Mouse (Mus musculus) gastrocnemius, postnatal 36 days (tissue): ENCODE data around the gene Vmn2r112. TPM values are rescaled to one million over a fixed set of nuclear protein-coding genes. Genes with fewer than 3 reads are reported as not detected.
"Not testable (repeated sequence)": the region's sequence is repeated elsewhere in the genome, so short reads cannot be mapped to it uniquely, and the experiment has no call there.

Experiments
- DNase-seq, 2 experiments: peaks; one replicate each; pipeline ENCODE4 v3.0.0; 2022
- intact Hi-C: fragments of 180-260 bp; cut with DNase I; formaldehyde crosslinking; loops from one replicate; pipeline ENCODE4 v1.15.1; 2025
- long read RNA-seq, 2 experiments: library from polyadenylated mRNA; stranded (forward); transcript quantifications; one replicate each; pipeline ENCODE4 v2.0.0; 2021
- total RNA-seq, 2 experiments: library from RNA; stranded (reverse); gene quantifications; 2 replicates each; pipeline ENCODE4 v1.2.3; 2021

Gene Vmn2r112
- total RNA-seq = not detected
- long read RNA-seq, experiment 1 = 0 reads
- long read RNA-seq, experiment 2 = 0 reads

DNA sequence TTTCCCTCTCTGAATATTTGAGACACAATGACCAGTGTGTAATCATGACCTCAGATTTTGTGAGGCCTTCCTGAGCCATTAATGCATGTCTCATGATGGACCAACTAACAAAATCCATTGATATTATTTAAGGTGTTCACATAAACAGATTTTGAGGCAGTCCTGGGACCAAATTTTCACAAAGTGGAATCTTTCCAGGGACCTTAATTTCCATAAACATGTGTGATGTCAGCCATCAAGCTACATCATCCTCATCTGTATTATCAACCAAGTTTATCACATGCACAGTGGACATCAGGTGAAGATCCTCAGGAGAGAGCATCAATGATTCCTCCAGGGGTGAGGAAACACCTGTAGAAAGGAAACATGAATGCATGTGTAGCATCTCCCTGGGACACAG lies at the start of gene Vmn2r112:
Vmn2r112 (plus strand) TSS at position 301 of the 400 bp plus-strand sequence.
- intact Hi-C loops, DNase-seq: not testable (repeated sequence)

DNA sequence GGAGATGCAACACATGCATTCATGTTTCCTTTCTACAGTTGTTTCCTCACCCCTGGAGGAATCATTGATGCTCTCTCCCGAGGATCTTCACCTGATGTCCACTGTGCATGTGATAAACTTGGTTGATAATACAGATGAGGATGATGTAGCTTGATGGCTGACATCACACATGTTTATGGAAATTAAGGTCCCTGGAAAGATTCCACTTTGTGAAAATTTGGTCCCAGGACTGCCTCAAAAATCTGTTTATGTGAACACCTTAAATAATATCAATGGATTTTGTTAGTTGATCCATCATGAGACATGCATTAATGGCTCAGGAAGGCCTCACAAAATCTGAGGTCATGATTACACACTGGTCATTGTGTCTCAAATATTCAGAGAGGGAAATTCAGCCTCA lies 27.4 kb upstream of the Vmn2r112 start, which contains the start of gene Vmn2r111:
Vmn2r111 (minus strand) TSS at position 101 of the 400 bp plus-strand sequence.
- intact Hi-C loops, DNase-seq: not testable (repeated sequence)

DNA sequence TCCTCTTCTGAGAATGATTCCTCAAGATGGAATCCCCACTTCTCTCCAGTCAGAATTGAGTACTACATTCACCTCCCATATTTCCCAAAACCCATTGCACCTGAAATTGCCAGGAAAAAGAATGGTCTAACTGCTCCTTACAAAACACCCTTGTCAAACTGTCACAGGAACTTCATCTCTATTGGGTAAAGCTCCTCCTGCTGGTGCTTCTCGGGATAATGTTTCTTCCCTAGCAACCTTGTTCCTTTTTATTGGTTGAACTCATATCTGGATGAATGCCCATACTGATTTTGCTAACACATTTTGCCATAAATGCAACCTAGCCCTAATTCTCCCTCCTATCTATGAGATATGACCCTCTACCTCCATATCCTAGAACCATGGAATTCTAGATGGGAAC lies 29.9 kb downstream of the Vmn2r112 start:
- intact Hi-C loops = no loop called here

More for the DNA sequence above, 29.9 kb downstream of the Vmn2r112 start:
- DNase-seq = no peak

Other genes starting within 250 kb of the Vmn2r112 start
- 1 to 10 TPM; 4.3 to 4.5 TPM for gene Zfp944, start 239.6 kb upstream of the Vmn2r112 start, total RNA-seq
- gene Zfp758, start 239.5 kb upstream of the Vmn2r112 start, total RNA-seq = 1 to 10 TPM; 5.0 to 6.6 TPM
- gene Zfp946, start 176.7 kb upstream of the Vmn2r112 start, total RNA-seq = 1 to 10 TPM; 3.9 to 5.4 TPM
- gene Vmn2r111, start 27.5 kb upstream of the Vmn2r112 start, total RNA-seq = not detected